In genomic region chr12:4592541-4593165, GRCm38 (mm10) we compare ENCODE assay signal across 8 mouse cellular contexts. TPM values are rescaled to one million over a fixed set of nuclear protein-coding genes. Genes with fewer than 3 reads are reported as not detected.
A peak's percentile ranks its signal among the peaks of the same experiment; 100 is the strongest.
DNase-seq lines count a peak whose midpoint lies in the region; ATAC-seq lines count a peak whose summit lies in the region.

Itsn2 (plus strand) TSS chr12:4592638.
Gm3625 (minus strand) TSS chr12:4592927.

- DNase-seq in ES-CJ7 (ENCODE audit: low read depth, low spot score) = peak; percentile 35
- DNase-seq in heart, postnatal 10 days = peak; percentile 82 to 85
- peak; percentile 82 to 89 for DNase-seq in kidney, postnatal 4 days
- peak; percentile 74 to 78 for DNase-seq in lung, adult 18-20 months
- DNase-seq in testis, postnatal 10 days (ENCODE audit: low spot score) = peak; percentile 85

- peak within 1 kb of the TSS; percentile 81 for H3K4me3 ChIP-seq in forebrain, embryonic 13.5 days
- peak within 1 kb of the TSS; percentile 88 for H3K4me3 ChIP-seq in neural tube, embryonic 14.5 days (ENCODE audit: low read depth, low read length)

- H3K4me2 ChIP-seq in forebrain, embryonic 13.5 days = peak within 1 kb of the TSS; percentile 84
- H3K4me2 ChIP-seq in neural tube, embryonic 14.5 days (ENCODE audit: low read depth, low read length) = peak within 1 kb of the TSS; percentile 83

- intact Hi-C loops in heart, postnatal 10 days (cut with DNase I) = no loop called here

- peak; percentile 62 for ATAC-seq in cerebellum, adult (ENCODE audit: insufficient number of reproducible peaks, low FRiP score, low TSS enrichment)
- peak; percentile 89 for ATAC-seq in forebrain, embryonic 13.5 days
- peak; percentile 91 for ATAC-seq in neural tube, embryonic 14.5 days (ENCODE audit: low read depth)

- no peak within 1 kb of the TSS for H3K27ac ChIP-seq in forebrain, embryonic 13.5 days
- H3K27ac ChIP-seq in neural tube, embryonic 14.5 days (ENCODE audit: low read depth, low read length) = peak within 1 kb of the TSS; percentile 44; the same call in 1 of the 2 replicates

- H3K9me3 ChIP-seq in forebrain, embryonic 13.5 days (replicated peaks) = no peaks in the 10 kb centered on the region
- no peaks in the 10 kb centered on the region for H3K9me3 ChIP-seq in neural tube, embryonic 14.5 days (ENCODE audit: control insufficient read depth, low read length)

- peak within 1 kb of the TSS; percentile 81 for H3K9ac ChIP-seq in forebrain, embryonic 13.5 days
- peak within 1 kb of the TSS; percentile 90 for H3K9ac ChIP-seq in neural tube, embryonic 14.5 days (replicated peaks; ENCODE audit: low read depth, low read length)

- no peaks in the 10 kb centered on the region for H3K36me3 ChIP-seq in forebrain, embryonic 13.5 days (ENCODE audit: poor library complexity, severe bottlenecking)
- H3K36me3 ChIP-seq in neural tube, embryonic 14.5 days (ENCODE audit: control insufficient read depth, insufficient read depth, low read length) = no peaks in the 10 kb centered on the region

- WGBS in forebrain, embryonic 13.5 days = under 1% methylated on average over 49 of the region's 49 CpGs
- WGBS in neural tube, embryonic 14.5 days = under 1% methylated on average over 25 of the region's 49 CpGs

- H3K27me3 ChIP-seq in forebrain, embryonic 13.5 days = no peaks in the 10 kb centered on the region
- H3K27me3 ChIP-seq in neural tube, embryonic 14.5 days (ENCODE audit: control insufficient read depth, insufficient read depth, low read length) = no peaks in the 10 kb centered on the region

- peaks cover 10% of the 10 kb centered on the region; the same call in 1 of the 2 replicates for H3K4me1 ChIP-seq in forebrain, embryonic 13.5 days
- no peaks in the 10 kb centered on the region; the same call in 1 of the 2 replicates for H3K4me1 ChIP-seq in neural tube, embryonic 14.5 days (ENCODE audit: control insufficient read depth, insufficient read depth, low read length)

RNA-seq across cellular contexts. Expression of gene Itsn2, which starts in this region (rescaled TPM):
- polyA plus RNA-seq in forebrain, embryonic 13.5 days (2015; fragmentation: Nextera tagmentation; extraction: Ambion mirVana) = 14.0 and 14.5 TPM in 2 replicates
- 10 to 100 TPM; 47.0 to 47.3 TPM for total RNA-seq in heart, postnatal 10 days (2021)
- polyA plus RNA-seq in neural tube, embryonic 14.5 days (2014; fragmentation: Nextera tagmentation; extraction: Ambion mirVana) = 30.2 and 32.4 TPM in 2 replicates

RNA-seq across cellular contexts. Expression of gene Gm3625, which starts in this region (rescaled TPM):
- polyA plus RNA-seq in forebrain, embryonic 13.5 days (2015; fragmentation: Nextera tagmentation; extraction: Ambion mirVana) = not detected in 2 replicates
- total RNA-seq in heart, postnatal 10 days (2021) = not detected
- polyA plus RNA-seq in neural tube, embryonic 14.5 days (2014; fragmentation: Nextera tagmentation; extraction: Ambion mirVana) = not detected in 2 replicates

Comparison
In these comparisons a context has a peak if more than half of its experiments do, and no peak if none do; other contexts are left out.
1. DNase-seq: peak in every context shown above with its lines; median percentile 86 in kidney, postnatal 4 days; 85 in testis, postnatal 10 days; 84 in heart, postnatal 10 days; 76 in lung, adult 18-20 months; 35 in ES-CJ7.